Mouse (Mus musculus) 3134 (cell line): ENCODE data around the gene Klc4.

Experiments used
- DNase-seq: peaks from one replicate; pipeline ENCODE4 v3.0.0-alpha.2; 2011; ENCODE audit warnings: low spot score; ENCODE audit not compliant: insufficient read length; ENCODE audit errors: extremely low read depth

Klc4 gene

DNA sequence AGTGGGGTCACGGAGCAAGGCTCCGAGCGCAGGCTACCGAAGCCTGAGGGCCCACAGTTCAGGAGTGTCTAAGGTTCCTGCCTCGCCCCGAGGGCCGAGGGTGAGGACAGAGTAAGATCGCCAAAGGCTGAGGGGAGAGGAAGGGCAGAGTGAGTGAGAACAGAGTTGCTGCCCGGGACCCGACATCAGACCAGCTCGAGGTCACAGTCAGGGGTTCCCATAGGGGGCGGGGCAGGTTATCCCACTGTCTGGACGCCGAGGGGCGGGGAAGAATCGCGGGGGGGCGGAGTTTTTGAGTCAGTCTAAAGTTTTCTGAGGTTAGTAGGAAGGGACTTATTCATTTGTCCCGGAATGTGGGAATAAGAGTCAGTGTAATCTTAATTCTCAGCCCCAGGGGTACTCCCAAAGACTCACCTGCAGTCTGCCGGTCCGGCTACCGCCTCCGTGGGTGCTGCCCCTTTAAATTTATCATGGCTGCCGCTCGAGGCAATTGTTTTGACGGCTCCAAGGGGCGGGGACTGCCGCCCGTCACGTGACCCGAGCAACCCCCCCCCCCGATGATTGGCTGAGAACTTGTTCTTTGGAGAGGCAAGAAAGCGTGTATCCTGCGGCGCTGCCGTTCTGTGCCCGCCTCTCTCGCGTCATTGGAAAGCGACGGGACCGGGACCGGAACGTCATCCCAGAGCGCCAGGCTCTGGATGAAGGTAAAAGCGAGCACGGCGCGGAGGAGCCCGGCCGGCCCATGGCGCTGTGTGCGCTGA lies at the start of gene Klc4, which contains the start of gene Mrpl2:
Klc4 (minus strand) TSS at position 462 of the 761 bp plus-strand sequence.
Mrpl2 (plus strand) TSS at position 669 of the 761 bp plus-strand sequence.
- DNase-seq: peak; percentile 100

DNA sequence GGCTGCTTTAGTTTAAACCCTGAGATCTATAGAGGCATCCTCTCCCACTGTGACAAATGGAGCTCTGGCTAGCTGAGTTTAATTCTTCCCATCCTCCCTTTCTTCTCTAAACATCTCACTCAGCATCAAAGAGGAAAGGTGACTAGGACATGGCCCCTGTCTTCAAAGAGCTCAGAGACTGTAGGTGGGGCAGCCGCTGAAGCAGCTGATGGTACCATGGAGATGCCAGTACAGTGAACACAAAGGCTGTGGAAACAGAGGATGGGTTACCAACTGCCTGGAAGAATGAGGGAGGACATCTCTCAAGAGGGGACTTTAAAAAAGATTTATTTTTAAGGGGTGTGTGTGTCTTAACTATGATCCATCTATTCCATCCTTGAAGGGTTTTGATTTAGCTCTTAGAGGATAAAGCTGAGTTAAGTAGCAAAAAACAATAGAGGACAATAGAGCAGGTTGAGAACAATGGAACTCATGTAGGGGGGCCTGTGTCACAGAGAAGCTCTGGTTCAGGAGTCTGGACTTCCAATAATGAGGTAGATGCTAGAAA lies 48.8 kb upstream of the Klc4 start:
- DNase-seq: no peak

DNA sequence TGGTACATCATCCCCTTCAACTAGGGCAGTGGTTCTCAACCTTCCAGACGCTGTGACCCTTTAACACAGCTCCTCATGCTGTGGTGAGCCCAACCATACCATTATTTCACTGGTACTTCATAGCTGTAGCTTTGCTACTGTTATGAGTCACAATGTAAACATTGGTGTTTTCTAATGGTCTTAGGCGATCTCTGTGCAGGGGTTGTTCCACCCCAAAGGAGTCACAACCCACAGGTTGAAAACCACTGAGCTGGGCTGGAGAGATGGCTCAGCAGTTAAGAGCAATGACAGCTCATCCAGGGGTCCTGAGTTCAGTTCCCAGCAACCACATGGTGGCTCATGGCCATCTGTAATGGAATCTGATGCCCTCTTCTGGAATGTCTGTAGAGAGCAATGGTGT lies 45.6 kb upstream of the Klc4 start:
- peak; percentile 73 for DNase-seq

DNA sequence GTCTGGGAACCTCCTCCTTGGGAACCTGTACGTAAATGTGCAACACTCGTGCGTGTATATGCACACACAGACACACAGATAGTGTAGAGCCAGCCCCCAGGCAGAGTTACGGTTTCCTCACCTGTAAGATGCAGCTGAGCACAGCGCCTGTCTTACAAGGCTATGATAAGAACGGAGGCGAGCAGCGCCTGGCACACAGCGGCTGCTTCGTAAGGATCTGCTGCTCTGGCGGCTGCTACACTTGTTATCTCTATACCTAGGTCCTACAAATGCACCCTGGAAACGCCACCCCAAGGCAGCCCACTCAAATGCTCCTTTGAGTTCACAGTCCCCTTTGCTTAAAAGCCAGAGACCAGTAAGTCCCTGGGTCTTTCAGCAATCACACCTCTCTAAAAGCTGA lies 44.8 kb upstream of the Klc4 start:
- no peak for DNase-seq

DNA sequence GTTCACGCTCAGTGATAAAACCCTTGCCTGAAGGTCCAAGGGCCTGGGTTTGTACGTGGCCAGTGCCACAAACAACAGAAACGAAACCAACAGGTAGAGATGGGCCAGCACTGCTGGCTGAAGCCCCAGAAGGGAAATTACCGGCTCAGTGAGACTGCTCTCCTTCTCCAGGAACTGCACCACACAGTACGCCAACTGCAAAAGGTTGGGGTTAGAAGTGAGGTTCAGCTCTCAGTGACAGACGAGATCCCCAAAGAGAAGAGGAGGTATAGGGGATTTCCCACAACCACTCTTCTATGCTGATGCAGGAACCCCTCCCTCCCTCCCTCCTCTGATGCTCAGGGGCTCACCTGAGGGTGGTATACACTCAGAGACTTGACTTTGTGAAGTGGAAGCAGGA lies 40.1 kb upstream of the Klc4 start:
- no peak for DNase-seq

DNA sequence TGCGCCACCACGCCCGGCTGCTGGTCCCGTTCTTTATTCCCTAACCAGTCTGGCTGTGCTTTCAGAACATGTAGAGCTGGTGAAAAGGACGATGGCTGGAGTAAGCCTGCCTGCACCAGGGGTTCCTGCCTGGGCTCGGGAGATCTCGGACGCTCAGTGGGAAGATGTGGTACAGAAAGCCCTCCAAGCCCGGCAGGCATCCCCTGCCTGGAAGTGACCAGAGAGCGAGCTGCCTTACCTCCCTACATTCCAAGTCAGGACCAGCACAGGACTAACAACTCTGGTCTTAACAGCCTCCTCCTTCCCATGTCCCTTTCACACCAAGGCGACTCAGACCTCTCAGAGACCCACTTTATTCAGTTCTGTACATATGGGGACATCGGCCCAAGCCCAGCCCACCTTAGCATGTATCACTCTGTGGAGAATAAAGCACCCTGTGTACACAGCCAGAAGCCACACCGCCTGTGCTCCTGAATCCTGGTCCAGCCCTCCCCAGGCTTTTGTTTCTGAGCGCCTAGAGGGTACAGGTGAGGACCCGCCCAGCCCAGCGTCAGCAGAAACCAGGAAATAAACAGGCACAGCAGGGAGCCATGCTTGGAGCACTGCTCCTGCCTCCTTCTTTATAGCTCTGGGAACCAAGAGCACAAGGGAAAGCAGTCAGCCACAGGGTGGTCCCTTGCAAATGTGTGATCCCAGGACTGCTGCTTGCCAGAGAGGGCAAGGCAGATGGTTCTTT lies 37.0 kb upstream of the Klc4 start:
- DNase-seq: no peak

DNA sequence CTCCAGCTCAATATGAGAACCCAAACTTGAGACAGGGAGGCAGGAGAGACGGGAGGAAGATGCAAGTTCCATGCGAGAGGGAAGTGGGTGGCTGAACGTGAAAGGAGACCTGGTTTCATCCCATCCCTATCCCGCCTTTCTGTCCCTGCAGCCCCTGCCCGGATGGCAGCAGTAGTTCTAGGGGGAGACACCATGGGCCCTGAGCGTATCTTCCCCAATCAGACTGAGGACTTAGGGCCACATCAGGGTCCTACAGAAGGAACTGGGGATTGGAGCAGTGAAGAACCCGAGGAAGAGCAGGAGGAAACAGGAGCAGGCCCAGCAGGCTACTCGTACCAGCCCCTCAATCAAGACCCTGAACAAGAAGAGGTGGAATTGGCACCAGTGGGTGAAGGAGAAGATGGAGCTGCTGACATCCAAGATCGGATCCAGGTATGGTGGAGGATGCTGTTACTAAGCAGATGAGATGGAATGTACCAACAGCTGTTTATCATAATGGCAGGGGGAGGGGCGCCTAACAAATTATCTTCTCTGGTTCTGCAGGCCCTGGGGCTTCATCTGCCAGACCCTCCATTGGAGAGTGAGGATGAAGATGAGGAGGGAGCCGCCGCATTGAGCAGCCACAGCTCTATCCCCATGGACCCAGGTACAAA lies 35.8 kb upstream of the Klc4 start:
- no peak for DNase-seq

DNA sequence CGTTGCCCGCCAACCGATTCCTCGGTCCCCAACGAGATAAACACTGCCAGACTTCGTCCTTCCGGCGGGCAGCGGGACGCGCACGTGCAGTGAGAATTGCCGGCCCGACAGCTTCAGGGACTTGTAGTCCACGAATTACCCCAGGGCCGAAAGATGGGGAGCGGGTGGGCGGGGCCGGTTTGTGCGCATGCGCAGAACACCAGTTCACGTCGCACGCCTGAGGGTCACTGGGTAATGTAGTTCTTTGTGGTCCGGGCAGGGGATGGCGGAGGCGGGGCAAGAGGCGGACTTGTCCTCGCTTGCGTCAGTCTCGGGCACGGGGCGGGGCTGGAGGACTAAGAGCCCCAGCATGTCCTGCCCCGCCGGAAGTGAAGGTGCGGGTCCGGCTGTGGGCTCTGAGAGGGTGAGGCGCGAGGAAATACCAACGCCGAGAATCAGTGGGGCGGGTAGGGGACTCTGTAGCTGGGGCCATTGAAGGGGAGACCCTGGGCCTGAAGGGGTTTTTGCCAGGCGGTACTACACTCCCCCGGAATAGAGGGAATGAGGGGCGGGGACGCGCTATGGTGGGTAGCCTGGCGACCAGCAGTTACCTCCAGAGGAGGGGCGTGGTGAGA lies 35.0 kb upstream of the Klc4 start, which contains the start of gene Klhdc3:
Klhdc3 (minus strand) TSS at position 155 of the 614 bp plus-strand sequence.
- peak; percentile 99 for DNase-seq

DNA sequence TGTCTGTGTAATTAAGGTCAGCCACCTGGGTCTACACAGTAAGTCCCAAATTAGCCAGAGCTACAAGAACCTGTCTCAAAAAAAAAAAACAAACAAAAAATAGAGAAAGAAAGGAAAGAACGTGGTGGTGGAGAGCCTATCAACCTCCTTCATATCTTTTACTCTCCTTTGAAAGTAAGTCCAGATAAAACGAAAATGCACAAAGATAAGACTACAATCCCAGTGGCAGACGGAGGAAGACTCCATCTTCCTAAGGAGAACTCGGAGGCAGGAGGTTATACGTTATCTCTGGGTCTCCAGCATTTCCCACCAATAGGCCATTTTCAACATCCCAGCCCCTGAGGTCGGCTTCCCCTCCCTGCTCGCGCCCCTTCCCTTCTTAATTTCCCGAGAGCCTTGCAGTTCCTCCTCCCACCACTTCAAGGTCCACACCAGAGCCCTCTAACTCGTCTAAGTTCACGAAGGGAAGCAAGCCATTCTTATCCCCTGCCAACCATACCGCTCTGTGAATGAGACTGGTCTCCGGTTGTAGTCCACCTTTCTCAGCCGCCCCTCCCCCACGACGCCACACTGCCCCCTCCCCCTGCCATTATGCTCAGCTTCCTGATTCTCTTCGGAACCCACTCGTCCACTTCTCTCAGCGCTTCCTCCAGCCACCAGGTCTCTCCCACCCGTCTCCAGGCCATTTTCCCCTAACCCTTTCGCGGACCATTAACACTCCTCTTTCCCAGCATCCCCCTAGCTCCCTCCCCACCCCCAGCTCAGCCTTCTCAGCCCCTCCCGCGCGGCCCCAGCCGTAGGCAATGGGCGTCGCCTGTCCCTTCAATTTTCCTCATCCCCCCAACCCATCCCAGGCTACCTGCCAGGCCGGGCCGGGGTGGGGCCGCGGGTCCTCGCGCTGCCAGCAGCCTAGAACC lies 34.3 kb upstream of the Klc4 start:
- no peak for DNase-seq

DNA sequence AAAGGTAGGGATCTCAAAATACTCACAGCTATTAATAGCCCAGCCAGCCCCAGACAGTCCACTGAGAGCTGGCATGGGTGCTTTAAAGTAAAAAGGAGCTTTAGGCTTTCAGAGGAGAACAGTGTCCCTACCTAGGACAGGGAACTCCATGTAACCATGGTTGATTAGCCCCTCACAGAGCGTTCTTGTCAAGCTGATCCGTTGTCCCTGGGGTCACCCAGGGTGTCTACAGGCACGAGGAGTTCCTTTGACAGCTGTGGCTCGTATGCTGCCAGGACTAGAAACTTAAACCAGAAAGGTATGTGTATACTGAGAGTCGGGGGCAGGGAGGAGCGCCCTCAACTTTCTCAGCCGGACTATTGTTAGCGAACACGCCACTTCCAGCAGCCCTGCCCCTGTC lies 33.1 kb upstream of the Klc4 start:
- no peak for DNase-seq

DNA sequence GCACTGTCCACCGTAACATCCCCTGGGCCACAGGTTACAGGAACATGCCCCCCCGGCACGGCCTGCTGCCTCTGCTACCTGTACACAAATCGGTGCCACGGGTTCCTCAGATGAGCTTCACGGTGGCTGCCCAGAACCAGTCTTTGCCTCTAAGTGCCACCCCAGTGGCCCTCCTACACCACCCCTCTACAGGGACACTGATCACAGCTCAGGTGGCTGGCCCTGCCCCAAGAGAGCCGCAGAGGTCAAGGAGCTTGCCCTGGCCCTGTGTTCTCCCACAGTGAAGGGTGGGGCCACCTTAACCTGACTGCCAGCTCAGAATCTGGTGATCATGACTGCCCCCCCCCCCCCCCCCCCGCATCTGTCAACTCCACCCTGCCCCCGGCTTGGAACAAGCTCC lies 32.6 kb upstream of the Klc4 start, which contains the start of gene Mea1:
Mea1 (plus strand) TSS at position 378 of the 400 bp plus-strand sequence.
- no peak for DNase-seq

DNA sequence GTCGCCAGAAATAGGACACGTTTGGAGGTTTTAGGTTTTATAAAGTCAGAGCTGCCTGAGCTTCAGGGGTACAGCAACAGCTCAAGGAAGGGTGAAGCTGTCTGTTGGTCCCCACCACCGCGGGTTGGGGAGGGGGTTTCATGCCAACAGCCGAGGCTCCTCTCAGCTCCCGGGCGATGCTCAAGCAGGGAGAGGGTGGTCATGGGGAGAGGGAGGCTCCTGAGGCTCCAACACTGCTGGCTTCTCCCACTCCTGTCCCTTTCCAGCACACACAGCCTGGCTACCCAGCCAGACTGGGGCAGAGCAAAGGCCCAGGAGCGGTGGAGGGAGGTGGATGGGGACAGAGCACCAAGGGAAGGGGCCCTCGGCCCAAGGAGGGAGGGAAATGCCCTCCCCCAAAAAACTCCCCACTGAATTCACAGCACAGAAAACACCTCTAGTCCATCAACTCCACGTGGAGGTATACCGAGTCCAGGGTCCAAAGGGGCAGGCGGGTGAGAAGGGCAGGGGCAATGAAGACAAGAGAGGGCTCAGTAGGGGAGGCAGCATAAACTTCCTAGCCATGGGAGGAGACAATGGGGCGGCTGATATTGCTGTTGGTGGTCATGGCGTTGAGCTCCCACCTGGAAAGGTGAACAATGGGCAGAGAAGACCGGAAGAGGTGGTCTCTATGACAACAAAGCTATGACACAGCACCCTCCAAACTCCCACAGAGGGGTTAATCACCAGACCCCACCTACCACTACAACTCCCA lies 28.9 kb upstream of the Klc4 start:
- DNase-seq: no peak

DNA sequence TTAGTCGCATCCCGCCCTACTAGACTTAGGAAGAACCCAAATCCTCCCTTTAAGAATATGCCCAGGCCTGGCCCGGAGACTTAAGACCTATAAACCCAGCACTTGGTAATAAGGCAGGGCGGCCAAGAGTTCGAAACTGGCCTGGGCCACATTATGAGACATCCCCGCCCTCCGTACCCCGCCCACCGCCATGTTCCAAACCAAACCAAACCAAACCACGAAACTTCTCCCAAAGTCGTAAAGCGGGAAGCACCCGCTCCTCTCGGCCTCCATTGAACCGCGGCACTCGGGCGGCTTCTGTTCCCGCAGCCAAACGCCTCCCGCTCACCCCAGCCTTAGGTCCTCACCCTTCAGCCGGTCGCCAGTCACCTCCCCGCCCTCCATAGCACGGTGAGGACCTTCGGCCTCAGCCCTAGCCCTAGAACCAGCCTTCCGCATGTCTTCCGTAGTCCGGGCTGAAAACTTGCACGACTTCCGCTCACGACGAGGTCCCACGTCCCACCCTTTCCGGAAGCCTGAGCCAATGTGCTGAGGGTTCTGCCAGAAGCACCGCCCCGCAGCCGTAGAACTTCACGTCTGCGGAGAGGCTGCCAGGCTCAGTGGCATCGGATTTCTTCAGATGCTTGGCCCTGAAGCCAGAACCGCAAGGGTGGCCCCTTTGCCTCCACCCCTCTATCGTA lies 28.2 kb upstream of the Klc4 start, which contains the start of gene Rrp36:
Rrp36 (minus strand) TSS at position 503 of the 680 bp plus-strand sequence.
- peak; percentile 94 for DNase-seq

DNA sequence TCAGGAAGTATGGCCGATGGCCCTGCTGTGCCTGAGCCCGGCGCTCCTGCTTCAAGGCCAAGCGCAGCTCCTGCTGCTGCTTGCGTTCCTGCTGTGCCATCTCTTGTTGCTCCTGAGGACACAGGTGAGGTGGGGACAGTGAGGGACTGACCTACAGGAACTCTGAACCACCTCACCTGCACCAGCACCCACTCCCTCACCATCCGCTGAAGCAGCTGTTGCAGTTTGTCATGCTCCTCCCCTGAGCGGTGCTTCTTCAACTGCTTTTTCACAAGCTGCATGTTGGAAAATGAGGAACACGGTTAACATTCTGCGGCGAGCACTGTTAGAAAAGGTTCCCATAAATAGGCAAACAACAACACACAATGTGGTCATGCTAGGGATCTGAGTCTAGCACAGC lies 24.1 kb upstream of the Klc4 start:
- DNase-seq: no peak

DNA sequence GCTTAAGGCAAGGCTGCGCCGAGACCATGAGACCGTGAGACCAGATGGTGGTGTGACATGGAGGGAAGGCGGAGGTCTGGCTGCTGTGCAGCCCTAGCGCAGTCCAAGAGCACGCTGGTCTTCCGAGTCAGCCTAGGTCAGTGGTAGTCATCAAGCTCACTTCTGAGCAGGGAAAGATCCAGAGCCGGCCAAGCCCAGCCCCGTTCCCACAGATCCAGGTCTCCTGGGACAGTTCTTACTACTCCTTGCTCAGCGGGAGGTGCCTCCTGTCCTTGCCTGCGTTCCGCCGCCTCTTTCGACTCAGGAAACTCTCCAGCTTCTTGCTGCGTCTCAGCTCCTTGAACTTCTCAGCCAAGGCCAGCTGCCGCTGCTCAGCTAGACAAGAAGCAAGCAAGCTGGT lies 21.9 kb upstream of the Klc4 start:
- no peak for DNase-seq

DNA sequence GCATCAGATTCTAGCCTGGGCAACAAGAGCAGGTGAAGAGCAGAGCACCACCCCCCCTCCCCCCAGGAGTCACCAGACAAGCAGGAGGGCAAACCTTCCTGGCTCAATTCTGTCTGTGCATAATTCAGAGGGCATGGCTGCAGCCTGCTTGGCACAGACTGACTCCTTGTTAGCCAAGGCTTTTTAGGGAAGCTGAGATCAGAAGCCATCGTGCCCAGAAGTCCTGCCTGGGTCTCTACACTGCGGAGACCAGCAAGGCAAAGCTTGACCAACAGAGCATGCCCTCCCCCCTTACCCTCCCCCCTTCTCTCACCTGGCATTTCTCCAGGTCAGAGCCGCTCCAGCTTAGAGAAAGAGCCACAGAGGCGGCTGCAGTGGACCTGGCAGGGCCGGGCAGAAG lies 16.9 kb upstream of the Klc4 start:
- no peak for DNase-seq

DNA sequence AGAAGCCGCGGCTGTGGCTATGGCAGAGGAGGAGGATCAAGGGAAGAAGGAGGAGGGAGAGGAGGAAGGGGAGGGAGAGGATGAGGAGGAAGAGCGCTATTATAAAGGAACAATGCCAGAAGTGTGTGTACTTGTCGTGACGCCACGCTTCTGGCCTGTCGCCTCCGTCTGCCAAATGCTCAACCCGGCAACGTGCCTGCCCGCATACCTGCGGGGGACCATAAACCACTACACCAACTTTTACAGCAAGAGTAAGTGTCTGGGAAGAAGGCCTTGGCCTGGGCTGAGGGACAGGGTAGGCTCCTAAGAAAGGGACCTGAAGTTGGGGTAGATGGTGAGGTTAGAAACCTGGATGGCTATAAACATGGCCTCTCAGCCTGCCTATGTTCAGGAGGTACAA lies 16.2 kb upstream of the Klc4 start:
- no peak for DNase-seq

DNA sequence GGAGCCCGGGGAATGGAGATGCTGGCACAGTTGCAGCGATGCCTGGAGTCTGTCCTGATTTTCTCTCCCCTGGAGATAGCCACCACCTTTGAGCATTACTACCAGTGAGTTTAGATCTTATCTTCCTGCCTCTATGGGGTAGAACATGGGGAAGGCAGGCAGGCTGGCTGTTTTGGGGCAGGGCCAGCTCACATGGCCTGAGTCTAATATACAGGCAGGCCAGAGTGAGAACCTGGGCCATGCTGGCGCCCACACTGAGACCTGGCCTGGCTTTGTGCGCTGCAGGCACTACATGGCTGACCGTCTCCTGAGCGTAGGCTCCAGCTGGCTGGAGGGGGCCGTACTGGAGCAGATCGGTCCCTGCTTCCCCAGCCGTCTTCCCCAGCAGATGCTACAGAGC lies 15.5 kb upstream of the Klc4 start:
- no peak for DNase-seq
